Mouse (Mus musculus): ENCODE measurements at regions not wholly inside any gene's neighbourhood (a gene's known extent, or its start where the extent isn't known, plus 50 kb on each side); places are given as distances from the start of the nearest gene placed in this dataset.

DNA sequence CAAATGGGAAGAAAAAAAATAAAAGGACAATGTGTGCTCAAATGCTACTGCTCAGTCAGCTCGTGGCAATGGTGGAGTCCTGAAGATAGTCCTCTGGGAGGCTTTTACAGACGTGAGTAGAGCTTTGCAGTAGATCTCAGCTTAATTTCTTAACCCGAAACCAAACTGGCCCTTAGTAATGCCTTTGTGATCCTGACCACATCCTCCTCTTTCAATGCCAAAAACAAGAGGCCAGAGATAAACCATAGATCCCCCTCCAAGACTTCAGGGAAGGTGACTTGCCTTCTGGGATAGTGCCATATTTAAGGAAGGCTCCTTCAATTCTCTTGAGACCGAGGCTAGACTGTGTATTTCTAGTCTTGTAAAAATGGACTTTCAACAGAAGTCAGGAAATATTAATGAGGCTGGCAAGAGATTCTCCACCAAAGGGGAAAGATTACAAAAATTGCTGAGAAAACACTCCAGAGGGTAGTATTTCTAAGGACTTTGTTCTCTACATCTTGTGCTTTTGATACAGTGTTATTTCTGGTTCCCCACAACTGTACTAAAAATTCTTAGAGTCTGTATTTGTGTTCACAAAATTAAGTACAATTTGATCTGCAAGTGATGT, 497.9 kb upstream of the Tnc start:
- TF ChIP-seq EP300 (IDR thresholded peaks at IDR 0.05; ENCODE audit: low read length) (no peak), POLR2A (IDR thresholded peaks at IDR 0.05; ENCODE audit: low read depth, low read length) (no peak), MEF2A (IDR thresholded peaks at IDR 0.05; ENCODE audit: borderline replicate concordance, low read depth, low read length) (no peak), CTCF (conservative IDR thresholded peaks at IDR 0.05 in 1 of 2, IDR thresholded peaks at IDR 0.05 in 1 of 2; ENCODE audit: low read depth in 2 of 2, low read length in 2 of 2) (no peak), GABPA (IDR thresholded peaks at IDR 0.05; ENCODE audit: insufficient replicate concordance, low read depth, low read length) (no peak), MXI1 (IDR thresholded peaks at IDR 0.05; ENCODE audit: low read depth, low read length) (no peak), KAT2A (IDR thresholded peaks at IDR 0.05; ENCODE audit: insufficient replicate concordance, low read length) (no peak), HCFC1 (IDR thresholded peaks at IDR 0.05; ENCODE audit: low read depth, low read length) (no peak), UBTF (IDR thresholded peaks at IDR 0.05; ENCODE audit: low read depth, low read length) (no peak), JUND (conservative IDR thresholded peaks at IDR 0.05; ENCODE audit: low read depth, low read length) (no peak), ZC3H11A (IDR thresholded peaks at IDR 0.05; ENCODE audit: low read depth, low read length) (no peak), USF2 (conservative IDR thresholded peaks at IDR 0.05; ENCODE audit: low read depth, low read length) (no peak), E2F4 (IDR thresholded peaks at IDR 0.05; ENCODE audit: insufficient replicate concordance, low read depth, low read length) (no peak)
